Mouse (Mus musculus) heart, embryonic 14.5 days (tissue): ENCODE data around the gene Pkp4. TPM values are rescaled to one million over a fixed set of nuclear protein-coding genes. Genes with fewer than 3 reads are reported as not detected.
"Not testable (repeated sequence)": the region's sequence is repeated elsewhere in the genome, so short reads cannot be mapped to it uniquely, and the experiment has no call there.

Source experiments
- ATAC-seq: fragments of 200-750 bp; cut with Nextera tagmentation; 2 replicates; pipeline ENCODE4 v1.8.0; 2017; ENCODE audit warnings: low read depth, moderate TSS enrichment; ENCODE audit not compliant: insufficient number of reproducible peaks, insufficient read depth, low FRiP score
- H3K27ac ChIP-seq, 2 experiments: fragments of 200-500 bp in 1 of 2; fragments of 300-500 bp in 1 of 2; sonication (generic) in 1 of 2; replicated peaks in 1 of 2; 2 replicates each; pipeline ENCODE4 v1.5.1; 2012 to 2014; ENCODE audit warnings: low read depth in 2 of 2, low read length in 2 of 2, control low read depth in 1 of 2, mild to moderate bottlenecking in 1 of 2, mixed read lengths in 1 of 2; ENCODE audit not compliant: control insufficient read depth in 1 of 2, insufficient read depth in 1 of 2
- H3K27me3 ChIP-seq: fragments of 300-500 bp; sonication (generic); 2 replicates; pipeline ENCODE4 v1.6.1; 2014; ENCODE audit warnings: mild to moderate bottlenecking, low read length, control low read depth; ENCODE audit not compliant: control insufficient read depth, insufficient read depth
- H3K36me3 ChIP-seq: fragments of 300-500 bp; sonication (generic); 2 replicates; pipeline ENCODE4 v1.6.1; 2014; ENCODE audit warnings: mild to moderate bottlenecking, control low read depth, low read length, mixed read lengths; ENCODE audit not compliant: control insufficient read depth, insufficient read depth
- H3K4me1 ChIP-seq, 2 experiments: fragments of 200-500 bp in 1 of 2; fragments of 300-500 bp in 1 of 2; sonication (generic) in 1 of 2; 2 replicates each; pipeline ENCODE4 v1.6.1; 2012 to 2014; ENCODE audit warnings: low read length in 2 of 2, control low read depth in 1 of 2, mixed read lengths in 1 of 2; ENCODE audit not compliant: control insufficient read depth in 2 of 2, insufficient read depth in 2 of 2
- H3K4me2 ChIP-seq: fragments of 300-500 bp; sonication (generic); 2 replicates; pipeline ENCODE4 v1.6.1; 2014; ENCODE audit warnings: mild to moderate bottlenecking, low read length
- H3K4me3 ChIP-seq, 2 experiments: fragments of 200-500 bp in 1 of 2; fragments of 300-500 bp in 1 of 2; sonication (generic) in 1 of 2; 2 replicates each; pipeline ENCODE4 v1.5.1; 2012 to 2014; ENCODE audit warnings: low read length in 2 of 2, mild to moderate bottlenecking in 2 of 2, control low read depth in 1 of 2, low read depth in 1 of 2, moderate library complexity in 1 of 2; ENCODE audit not compliant: control insufficient read depth in 1 of 2, insufficient read depth in 1 of 2
- H3K9ac ChIP-seq: fragments of 300-500 bp; sonication (generic); 2 replicates; pipeline ENCODE4 v1.6.1; 2014; ENCODE audit warnings: mild to moderate bottlenecking, low read length
- H3K9me3 ChIP-seq: fragments of 300-500 bp; sonication (generic); 2 replicates; pipeline ENCODE4 v1.6.1; 2016; ENCODE audit warnings: low read length, control low read depth; ENCODE audit not compliant: control insufficient read depth
- WGBS: fragments of 180-500 bp; shearing (Covaris S2); extraction: QIAGEN DNeasy Blood & Tissue Kit; methylation state at CpG from one replicate; pipeline ENCODE4 v1.1.7; 2014; 5-methylcytosine and 5-hydroxymethylcytosine counted together
- polyA plus RNA-seq: library from polyadenylated mRNA; unstranded; fragments of >200 nt; fragmentation: Nextera tagmentation; extraction: Ambion mirVana; gene quantifications from 2 replicates; pipeline ENCODE4 v1.2.1, GENCODE M21; 2014

Pkp4 gene
- polyA plus RNA-seq, 1 experiment from 2014 or later, result 54.8 TPM

DNA sequence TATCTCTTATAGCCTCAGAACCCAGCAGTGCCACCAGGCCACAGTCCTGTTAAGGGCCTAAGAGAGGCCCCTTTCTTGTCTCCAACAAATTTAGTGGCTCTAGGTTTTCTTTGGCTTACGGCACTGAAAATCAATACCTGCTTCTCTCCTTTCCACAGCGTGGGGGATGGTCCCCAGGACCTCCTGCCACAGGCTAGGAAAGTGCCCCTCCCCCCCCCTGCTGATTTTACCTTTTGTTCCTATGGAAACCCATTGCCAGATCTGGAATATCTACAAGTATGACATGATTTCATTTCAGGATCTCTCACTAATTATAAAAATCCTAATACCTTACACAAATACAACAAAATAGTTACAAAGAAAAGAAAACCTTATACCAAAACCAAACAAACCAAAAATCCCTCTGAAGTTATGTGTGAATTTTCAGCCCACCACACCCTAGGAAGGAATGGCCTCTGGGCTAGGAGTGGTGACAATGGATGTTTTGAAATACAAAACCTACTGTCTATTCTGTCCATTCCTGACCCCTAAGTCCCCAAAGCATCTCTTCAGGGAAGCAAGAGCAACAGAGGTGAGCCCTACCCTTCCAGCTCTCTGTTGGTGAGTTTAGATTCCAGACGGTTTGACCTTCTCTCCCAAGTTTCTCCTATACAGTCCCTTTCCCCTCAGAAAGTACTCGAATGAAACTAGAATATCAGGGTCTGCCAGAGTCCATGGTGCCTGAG is 224.7 kb downstream of the Pkp4 start:
- Histone ChIP-seq H3K27me3 (no peaks in the 10 kb centered on the region), H3K36me3 (no peaks in the 10 kb centered on the region), H3K9ac (no peak overlapping the region), H3K9me3 (no peaks in the 10 kb centered on the region), H3K4me3 (no peak overlapping the region), H3K4me2 (no peak overlapping the region), H3K27ac (no peak overlapping the region), H3K4me1 (no peaks in the 10 kb centered on the region)
- WGBS, result 60% methylated on average over 4 of the region's 4 CpGs
- ATAC-seq, result no peak

- H3K4me2 ChIP-seq, result no peak overlapping the region
- H3K27ac ChIP-seq, result no peak overlapping the region
- no peak for ATAC-seq
- H3K4me1 ChIP-seq, result no peaks in the 10 kb centered on the region
- H3K4me3 ChIP-seq, result no peak overlapping the region
- 86% methylated on average over 5 of the region's 5 CpGs for WGBS
- no peaks in the 10 kb centered on the region for H3K9me3 ChIP-seq
- H3K36me3 ChIP-seq, result no peaks in the 10 kb centered on the region
- no peak overlapping the region for H3K9ac ChIP-seq
- H3K27me3 ChIP-seq, result no peaks in the 10 kb centered on the region
Measured at GRCm38 (mm10) chr2:59389971-59390370, 229.3 kb downstream of the Pkp4 start.

- Histone ChIP-seq H3K9ac (no peak overlapping the region), H3K36me3 (no peaks in the 10 kb centered on the region), H3K4me1 (no peaks in the 10 kb centered on the region), H3K27me3 (no peaks in the 10 kb centered on the region), H3K4me3 (no peak overlapping the region), H3K27ac (no peak overlapping the region), H3K4me2 (no peak overlapping the region), H3K9me3 (no peaks in the 10 kb centered on the region)
- no peak for ATAC-seq
- WGBS, result 83% methylated on average over 1 of the region's 1 CpGs
Measured at GRCm38 (mm10) chr2:59393177-59393576, 232.5 kb downstream of the Pkp4 start.

DNA sequence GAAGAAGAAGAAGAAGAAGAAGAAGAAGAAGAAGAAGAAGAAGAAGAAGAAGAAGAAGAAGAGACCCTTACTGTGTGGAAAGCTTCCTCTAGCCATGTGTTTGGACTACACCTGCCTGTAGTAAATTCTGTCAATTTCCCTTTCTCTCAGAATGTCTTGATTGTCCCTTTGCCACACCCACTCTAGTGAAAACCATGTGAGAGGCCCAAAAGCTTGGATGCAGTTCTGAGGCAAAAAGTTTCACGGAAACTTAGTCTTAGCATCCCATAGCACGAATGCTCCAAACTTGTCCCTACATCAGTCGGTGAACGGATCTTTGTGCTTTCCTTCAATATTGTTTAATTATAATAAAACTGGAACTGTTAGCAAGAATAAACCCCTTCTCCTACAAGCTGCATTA is 234.0 kb downstream of the Pkp4 start:
- Histone ChIP-seq H3K4me2 (no peak overlapping the region), H3K36me3 (no peaks in the 10 kb centered on the region), H3K9me3 (no peaks in the 10 kb centered on the region), H3K4me3 (no peak overlapping the region), H3K27me3 (no peaks in the 10 kb centered on the region), H3K9ac (no peak overlapping the region), H3K27ac (no peak overlapping the region), H3K4me1 (no peaks in the 10 kb centered on the region)
- WGBS, result 90% methylated on average over 4 of the region's 4 CpGs
- ATAC-seq, result no peak

DNA sequence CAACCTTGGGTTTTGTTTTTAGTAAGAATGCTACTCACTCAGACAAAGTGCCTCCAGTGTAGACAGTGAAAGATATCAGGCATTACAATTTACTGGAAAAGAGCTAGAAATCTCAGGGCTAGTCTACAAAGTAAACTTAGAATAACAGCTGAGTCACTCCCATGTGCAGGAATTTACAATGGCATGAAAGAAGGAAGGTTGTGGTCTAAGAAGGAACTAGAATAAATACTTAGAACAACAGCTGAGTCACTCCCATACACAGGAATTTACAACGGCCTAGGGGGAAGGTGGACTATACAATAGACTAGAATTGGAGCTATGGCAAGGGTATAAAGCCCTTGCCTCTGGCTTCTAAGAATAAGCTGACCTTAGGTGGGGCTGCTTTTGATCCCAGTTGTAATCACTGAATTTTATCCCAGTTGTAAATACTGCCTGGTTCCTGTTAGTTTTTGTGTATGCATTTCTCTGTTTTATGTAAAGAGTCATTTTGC is 234.6 kb downstream of the Pkp4 start:
- WGBS, result 75% methylated on average over 1 of the region's 1 CpGs
- not testable (repeated sequence) for H3K4me1 ChIP-seq, H3K4me3 ChIP-seq, H3K9me3 ChIP-seq, H3K36me3 ChIP-seq, ATAC-seq, H3K27me3 ChIP-seq, H3K9ac ChIP-seq, H3K27ac ChIP-seq, H3K4me2 ChIP-seq

GRCm38 (mm10) chr2:59396555-59396954 is 235.9 kb downstream of the Pkp4 start:
- Histone ChIP-seq H3K4me1 (peaks cover 0 to 5% of the 10 kb centered on the region in 2 experiments; a peak in 1 of 4 replicates), H3K9ac (no peak overlapping the region), H3K27ac (no peak overlapping the region), H3K36me3 (no peaks in the 10 kb centered on the region), H3K4me2 (no peak overlapping the region), H3K4me3 (no peak overlapping the region), H3K9me3 (no peaks in the 10 kb centered on the region), H3K27me3 (no peaks in the 10 kb centered on the region)
- WGBS, result 87% methylated on average over 1 of the region's 1 CpGs
- no peak for ATAC-seq

DNA sequence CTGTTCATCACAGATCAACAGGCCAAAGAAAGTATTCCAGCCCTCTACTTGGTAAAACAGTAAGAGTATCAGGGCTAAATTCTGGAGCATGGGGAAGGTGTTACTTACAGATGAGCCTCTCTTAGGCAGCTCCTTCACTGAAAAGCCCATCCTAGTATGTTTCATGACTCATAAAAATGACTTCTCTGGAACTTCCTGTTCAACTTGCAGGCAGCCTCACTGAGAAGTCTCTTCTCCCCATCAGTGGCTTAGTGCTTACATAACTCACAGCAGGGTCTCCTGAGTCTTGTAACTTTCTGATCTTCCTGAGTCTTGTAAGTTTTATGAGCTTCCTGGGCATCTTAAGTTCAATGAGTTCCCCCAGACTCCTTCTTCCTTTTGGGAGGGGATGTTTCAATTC is 236.9 kb downstream of the Pkp4 start:
- H3K4me1 ChIP-seq, result peaks cover 4 to 8% of the 10 kb centered on the region in 2 experiments; a peak in 2 of 4 replicates
- ATAC-seq, result no peak
- H3K4me2 ChIP-seq, result no peak overlapping the region
- no peak overlapping the region for H3K4me3 ChIP-seq
- no peak overlapping the region for H3K27ac ChIP-seq
- no peaks in the 10 kb centered on the region for H3K36me3 ChIP-seq
- no peaks in the 10 kb centered on the region for H3K27me3 ChIP-seq
- no peaks in the 10 kb centered on the region for H3K9me3 ChIP-seq
- H3K9ac ChIP-seq, result no peak overlapping the region

DNA sequence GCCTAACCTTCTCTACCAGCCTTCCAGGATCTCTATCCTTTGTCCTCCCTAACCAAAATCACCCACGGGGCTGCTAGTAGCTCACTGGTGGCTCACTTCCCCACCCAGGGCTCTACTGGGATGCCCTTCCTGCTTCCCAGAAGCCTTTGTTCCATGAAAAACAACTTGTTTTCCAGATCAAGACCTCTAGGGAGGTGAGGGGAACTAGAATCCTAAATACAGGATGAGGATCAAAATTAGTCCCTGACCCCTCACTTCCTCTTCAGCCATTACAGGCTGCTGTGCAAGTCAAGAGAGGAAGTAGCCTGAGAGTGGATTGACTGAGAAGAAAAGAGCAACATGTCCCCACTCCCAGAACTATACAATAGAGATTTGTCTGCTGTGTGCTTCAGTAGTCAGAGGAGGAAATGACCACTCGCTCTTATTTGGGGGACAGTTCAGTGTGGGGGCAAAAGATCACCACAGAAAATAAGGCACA is 240.3 kb downstream of the Pkp4 start:
- Histone ChIP-seq H3K36me3 (no peaks in the 10 kb centered on the region), H3K4me1 (peaks cover 4 to 8% of the 10 kb centered on the region in 2 experiments; a peak in 2 of 4 replicates), H3K9me3 (no peaks in the 10 kb centered on the region), H3K27ac (peak overlapping the region; percentile 11 to 68; a peak in 3 of 4 replicates), H3K4me2 (no peak overlapping the region), H3K27me3 (no peaks in the 10 kb centered on the region), H3K4me3 (no peak overlapping the region), H3K9ac (no peak overlapping the region)
- no peak for ATAC-seq
- WGBS, result 54% methylated on average over 2 of the region's 2 CpGs
